Mouse (Mus musculus) cerebellum, adult 2 months (tissue): ENCODE measurements around the gene Gclm. TPM values are rescaled to one million over a fixed set of nuclear protein-coding genes. Genes with fewer than 3 reads are reported as not detected.

Experiments
- DNase-seq, 2 experiments: peaks; one replicate each; pipeline ENCODE4 v3.0.0; 2021
- H3K27ac ChIP-seq: fragments of 200-500 bp; 2 replicates; pipeline ENCODE4 v1.5.1; 2012; ENCODE audit warnings: low read length, control low read depth, inconsistent platforms; ENCODE audit not compliant: insufficient read depth
- H3K27me3 ChIP-seq: fragments of 200-500 bp; 2 replicates; pipeline ENCODE4 v1.6.1; 2012; ENCODE audit warnings: inconsistent platforms, mild to moderate bottlenecking, low read length, moderate library complexity; ENCODE audit not compliant: control insufficient read depth, insufficient read depth
- H3K4me1 ChIP-seq: fragments of 200-500 bp; 2 replicates; pipeline ENCODE4 v1.6.1; 2011; ENCODE audit warnings: low read length; ENCODE audit not compliant: control insufficient read depth, insufficient read depth
- H3K4me3 ChIP-seq: fragments of 200-500 bp; replicated peaks from 2 replicates; pipeline ENCODE3; 2011; ENCODE audit warnings: mild to moderate bottlenecking, low read depth, low read length, control low read depth; ENCODE audit not compliant: insufficient read depth
- CTCF ChIP-seq: fragments of 200-500 bp; IDR thresholded peaks from 2 replicates; pipeline ENCODE4 v1.5.1; 2011; ENCODE audit warnings: low read depth, mild to moderate bottlenecking, control low read depth, low read length, moderate library complexity, borderline replicate concordance; ENCODE audit not compliant: insufficient read depth
- POLR2A ChIP-seq: fragments of 200-500 bp; IDR thresholded peaks from 2 replicates; pipeline ENCODE4 v1.6.1; 2011; ENCODE audit warnings: low read length, control low read depth, borderline replicate concordance; ENCODE audit not compliant: insufficient read depth
- WGBS: fragments of 180-500 bp; shearing (Covaris S2); methylation state at CpG from one replicate; pipeline ENCODE4 v1.1.7; 2018; 5-methylcytosine and 5-hydroxymethylcytosine counted together
- polyA plus RNA-seq: library from polyadenylated mRNA; depleted of rRNA; stranded (reverse); fragments of >200 nt; gene quantifications from 2 replicates; pipeline ENCODE4 v1.2.3, GENCODE M21; 2012; rRNA removed

The Gclm gene
- polyA plus RNA-seq, result 75.4 and 78.6 TPM in 2 replicates

GRCm38 (mm10) chr3:122245215-122245877, at the start of gene Gclm:
TSS of gene Gclm (plus strand) at chr3:122245557.
- Histone ChIP-seq H3K4me1 (peaks cover 3% of the 10 kb centered on the region), H3K27me3 (no peaks in the 10 kb centered on the region), H3K4me3 (peak within 1 kb of the TSS; percentile 64), H3K27ac (peak within 1 kb of the TSS; percentile 74)
- TF ChIP-seq POLR2A (peak; percentile 57; the same call in 1 of the 2 replicates), CTCF (peak; percentile 47; the same call in 1 of the 2 replicates)
- DNase-seq, result peak; percentile 92 to 95
- under 1% methylated on average over 82 of the region's 90 CpGs for WGBS

- WGBS, result 81% methylated on average over 4 of the region's 4 CpGs
- Histone ChIP-seq H3K4me1 (peaks cover 7% of the 10 kb centered on the region; the same call in 1 of the 2 replicates), H3K27me3 (no peaks in the 10 kb centered on the region), H3K27ac (no peak overlapping the region), H3K4me3 (no peak overlapping the region)
- DNase-seq, result no peak
- TF ChIP-seq POLR2A (no peak), CTCF (no peak)
Observed at GRCm38 (mm10) chr3:122196621-122197298, 48.6 kb upstream of the Gclm start.

- Histone ChIP-seq H3K4me1 (peaks cover 10% of the 10 kb centered on the region; the same call in 1 of the 2 replicates), H3K4me3 (no peak overlapping the region), H3K27ac (no peak overlapping the region), H3K27me3 (no peaks in the 10 kb centered on the region)
- WGBS, result 88% methylated on average over 2 of the region's 2 CpGs
- DNase-seq, result no peak
- TF ChIP-seq POLR2A, result no peak
- no peak for TF ChIP-seq CTCF
Observed at GRCm38 (mm10) chr3:122198532-122198931, 46.8 kb upstream of the Gclm start.

GRCm38 (mm10) chr3:122198966-122199381, 46.4 kb upstream of the Gclm start:
- no peak for TF ChIP-seq POLR2A
- no peak for TF ChIP-seq CTCF
- Histone ChIP-seq H3K4me1 (peaks cover 10% of the 10 kb centered on the region; the same call in 1 of the 2 replicates), H3K4me3 (no peak overlapping the region), H3K27me3 (no peaks in the 10 kb centered on the region), H3K27ac (no peak overlapping the region)
- 29% methylated on average over 8 of the region's 8 CpGs for WGBS
- DNase-seq, result peak; percentile 36 to 61

- no peak for TF ChIP-seq CTCF
- no peak for TF ChIP-seq POLR2A
- H3K27me3 ChIP-seq, result no peaks in the 10 kb centered on the region
- no peak for DNase-seq
- 86% methylated on average over 4 of the region's 4 CpGs for WGBS
- H3K4me3 ChIP-seq, result no peak overlapping the region
- no peak overlapping the region for H3K27ac ChIP-seq
- peaks cover 13% of the 10 kb centered on the region; the same call in 1 of the 2 replicates for H3K4me1 ChIP-seq
Observed at GRCm38 (mm10) chr3:122199600-122199999, 45.8 kb upstream of the Gclm start.

- DNase-seq, result no peak
- H3K27me3 ChIP-seq, result no peaks in the 10 kb centered on the region
- peaks cover 13% of the 10 kb centered on the region; the same call in 1 of the 2 replicates for H3K4me1 ChIP-seq
- 92% methylated on average over 5 of the region's 5 CpGs for WGBS
- H3K27ac ChIP-seq, result no peak overlapping the region
- no peak for TF ChIP-seq CTCF
- H3K4me3 ChIP-seq, result no peak overlapping the region
Observed at GRCm38 (mm10) chr3:122200017-122200416, 45.3 kb upstream of the Gclm start.

GRCm38 (mm10) chr3:122200447-122200846, 44.9 kb upstream of the Gclm start:
- H3K27ac ChIP-seq, result no peak overlapping the region
- peaks cover 13% of the 10 kb centered on the region; the same call in 1 of the 2 replicates for H3K4me1 ChIP-seq
- 81% methylated on average over 5 of the region's 5 CpGs for WGBS
- H3K4me3 ChIP-seq, result no peak overlapping the region
- TF ChIP-seq CTCF (no peak), POLR2A (no peak)
- no peak for DNase-seq
- no peaks in the 10 kb centered on the region for H3K27me3 ChIP-seq
